Mouse (Mus musculus): Measurements from ENCODE around the gene Armc3.

The Armc3 gene

DNA sequence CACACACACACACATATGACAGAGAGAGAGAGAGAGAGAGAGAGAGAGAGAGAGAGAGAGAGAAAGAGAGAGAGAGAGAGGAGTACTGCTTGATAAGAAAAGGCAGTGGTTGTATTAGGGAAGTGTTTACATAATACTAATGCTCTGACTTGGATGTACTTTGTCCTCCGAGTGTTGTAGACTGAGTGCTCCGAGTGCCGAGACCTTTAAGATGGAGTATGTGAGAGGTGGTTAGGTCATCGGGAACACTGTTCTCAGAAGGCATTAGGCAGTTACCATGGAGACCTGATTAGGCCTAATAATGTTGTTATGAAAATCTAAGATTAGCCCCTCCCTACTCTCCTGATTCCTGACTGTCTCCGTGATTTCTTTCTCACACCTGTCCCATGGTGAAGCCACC lies 151.1 kb downstream of the Armc3 start:
- in situ Hi-C loops (cut with MboI, MseI): loop anchor here in 1 of 2 experiments (5.0 kb wide), 1 partner anchor 478 kb away; no protein-coding TSS in a partner anchor

DNA sequence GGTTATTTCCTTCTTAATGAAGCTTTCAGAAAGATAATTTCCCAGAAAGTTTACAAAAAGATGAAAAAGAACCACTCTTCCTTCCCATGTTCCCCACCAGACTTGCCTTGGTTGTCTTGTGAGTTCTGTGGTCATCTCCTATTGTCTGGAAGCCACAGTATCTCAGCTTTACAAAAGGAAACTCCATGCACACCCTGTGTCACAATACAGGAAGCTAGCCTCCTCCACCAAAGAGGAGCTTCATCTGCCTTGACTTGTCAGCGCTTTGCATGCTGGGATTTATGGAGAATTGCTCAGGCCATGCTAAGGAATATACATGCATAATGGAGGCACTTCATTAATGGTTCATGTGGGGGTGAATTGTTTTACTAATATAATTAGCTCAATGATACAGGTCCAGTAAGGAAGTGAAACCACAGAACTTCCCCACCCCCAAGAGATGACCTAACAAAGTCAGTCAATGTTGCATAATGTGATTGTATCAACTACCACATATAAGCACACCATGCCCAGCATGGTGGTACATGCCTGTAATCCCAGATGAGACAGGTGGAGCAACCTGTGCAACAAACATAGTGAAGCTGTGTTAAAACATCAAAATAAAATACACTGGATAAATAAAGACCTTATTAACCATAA lies 152.6 kb downstream of the Armc3 start:
- in situ Hi-C loops (cut with MboI, MseI): loop anchor here in 1 of 2 experiments (5.0 kb wide), 1 partner anchor 479 kb away; no protein-coding TSS in a partner anchor

DNA sequence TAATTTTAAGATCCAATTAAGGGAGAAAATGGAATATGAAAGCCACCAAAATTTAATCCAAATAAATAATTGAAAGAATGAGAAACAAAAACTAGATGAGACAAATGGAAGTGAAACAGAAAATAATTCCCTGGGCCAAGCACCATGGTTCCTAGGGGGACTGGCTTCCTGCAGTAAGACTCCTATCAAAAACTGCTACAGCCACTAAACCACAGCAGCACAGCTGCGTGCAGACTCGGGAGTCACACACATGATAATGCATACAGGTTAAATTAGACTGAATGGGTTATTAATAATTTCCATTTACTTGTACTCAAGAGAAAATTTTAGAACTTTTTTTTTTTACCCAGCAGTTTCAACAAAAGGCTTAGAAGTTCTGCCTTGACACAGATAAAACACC lies 154.1 kb downstream of the Armc3 start:
- in situ Hi-C loops (cut with MboI, MseI): loop anchor here in 1 of 2 experiments (5.0 kb wide), 1 partner anchor 481 kb away; no protein-coding TSS in a partner anchor
